Mouse (Mus musculus) liver, postnatal 0 days (tissue): ENCODE measurements at regions not wholly inside any gene's neighbourhood (a gene's known extent, or its start where the extent isn't known, plus 50 kb on each side); places are given as distances from the start of the nearest gene placed in this dataset.

ENCODE experiments used
- CTCF ChIP-seq: sonication (generic); IDR thresholded peaks from 2 replicates; pipeline ENCODE4 v1.5.1; 2016; ENCODE audit warnings: antibody characterized with exemption, low read depth
- EP300 ChIP-seq: IDR thresholded peaks from 2 replicates; pipeline ENCODE4 v1.6.1; 2016; ENCODE audit warnings: antibody characterized with exemption, low read depth, mild to moderate bottlenecking

- TF ChIP-seq CTCF (0 out of 2 replicates have a peak, but pooled peaks have one; percentile 8), EP300 (peak; percentile 96)
Measured at GRCm38 (mm10) chrX:12296264-12297053, 136.3 kb upstream of the Bcor start.
